Mouse (Mus musculus) lung, embryonic 14.5 days (tissue): Measurements from ENCODE around the gene Msi2. TPM values are rescaled to one million over a fixed set of nuclear protein-coding genes. Genes with fewer than 3 reads are reported as not detected.

Experiments
- ATAC-seq: fragments of 200-750 bp; cut with Nextera tagmentation; 2 replicates; pipeline ENCODE4 v1.8.0; 2017; ENCODE audit warnings: mild to moderate bottlenecking, moderate TSS enrichment, moderate library complexity; ENCODE audit not compliant: insufficient read depth
- DNase-seq: peaks from one replicate; pipeline ENCODE4 v3.0.0-alpha.2; 2015
- H3K27ac ChIP-seq: fragments of 300-500 bp; sonication (generic); 2 replicates; pipeline ENCODE4 v1.5.1; 2014; ENCODE audit warnings: low read depth, mild to moderate bottlenecking, moderate library complexity
- H3K27me3 ChIP-seq: fragments of 300-500 bp; sonication (generic); 2 replicates; pipeline ENCODE4 v1.6.1; 2014; ENCODE audit warnings: low read length, control low read depth; ENCODE audit not compliant: insufficient read depth
- H3K36me3 ChIP-seq: fragments of 300-500 bp; sonication (generic); 2 replicates; pipeline ENCODE4 v1.6.1; 2014; ENCODE audit warnings: control low read depth; ENCODE audit not compliant: insufficient read depth
- H3K4me1 ChIP-seq: fragments of 300-500 bp; sonication (generic); 2 replicates; pipeline ENCODE4 v1.6.1; 2014; ENCODE audit warnings: antibody characterized with exemption, control low read depth; ENCODE audit not compliant: insufficient read depth
- H3K4me2 ChIP-seq: fragments of 300-500 bp; sonication (generic); 2 replicates; pipeline ENCODE4 v1.6.1; 2014; ENCODE audit warnings: mild to moderate bottlenecking
- H3K4me3 ChIP-seq: fragments of 300-500 bp; sonication (generic); 2 replicates; pipeline ENCODE4 v1.5.1; 2014; ENCODE audit warnings: low read depth, low read length
- H3K9ac ChIP-seq: fragments of 300-500 bp; sonication (generic); 2 replicates; pipeline ENCODE4 v1.6.1; 2014
- H3K9me3 ChIP-seq: fragments of 300-500 bp; sonication (generic); 2 replicates; pipeline ENCODE4 v1.6.1; 2016; ENCODE audit warnings: low read depth, low read length, control low read depth
- CTCF ChIP-seq: IDR thresholded peaks from 2 replicates; pipeline ENCODE4 v1.5.1; 2016; ENCODE audit warnings: antibody characterized with exemption, low read depth
- WGBS: fragments of 180-500 bp; shearing (Covaris S2); extraction: QIAGEN DNeasy Blood & Tissue Kit; methylation state at CpG from one replicate; pipeline ENCODE4 v1.1.7; 2014; 5-methylcytosine and 5-hydroxymethylcytosine counted together
- polyA plus RNA-seq: library from polyadenylated mRNA; unstranded; fragments of >200 nt; fragmentation: Nextera tagmentation; extraction: Ambion mirVana; gene quantifications from 2 replicates; pipeline ENCODE4 v1.2.1, GENCODE M21; 2014

Gene Msi2
- polyA plus RNA-seq, 1 experiment from 2014 or later, result 12.7 TPM

GRCm38 (mm10) chr11:88589641-88590040, 128.7 kb downstream of the Msi2 start:
- Histone ChIP-seq H3K36me3 (peaks cover 15% of the 10 kb centered on the region), H3K4me3 (no peak overlapping the region), H3K9ac (no peak overlapping the region), H3K27ac (no peak overlapping the region), H3K4me2 (no peak overlapping the region), H3K9me3 (no peaks in the 10 kb centered on the region), H3K27me3 (no peaks in the 10 kb centered on the region), H3K4me1 (peaks cover 34% of the 10 kb centered on the region)
- 87% methylated on average over 6 of the region's 6 CpGs for WGBS
- ATAC-seq (no peak), DNase-seq (no peak)
- no peak for TF ChIP-seq CTCF

GRCm38 (mm10) chr11:88588688-88589210, 129.6 kb downstream of the Msi2 start:
- no peak for TF ChIP-seq CTCF
- DNase-seq, result no peak
- Histone ChIP-seq H3K27ac (no peak overlapping the region), H3K9me3 (no peaks in the 10 kb centered on the region), H3K36me3 (peaks cover 15% of the 10 kb centered on the region), H3K4me3 (no peak overlapping the region), H3K9ac (no peak overlapping the region), H3K4me2 (no peak overlapping the region), H3K27me3 (no peaks in the 10 kb centered on the region), H3K4me1 (peaks cover 36% of the 10 kb centered on the region)
- ATAC-seq, result no peak
- WGBS, result 88% methylated on average over 9 of the region's 9 CpGs

GRCm38 (mm10) chr11:88587710-88588109, 130.6 kb downstream of the Msi2 start:
- no peak for ATAC-seq
- Histone ChIP-seq H3K4me3 (no peak overlapping the region), H3K9me3 (no peaks in the 10 kb centered on the region), H3K27me3 (no peaks in the 10 kb centered on the region), H3K4me2 (no peak overlapping the region), H3K9ac (no peak overlapping the region), H3K36me3 (peaks cover 15% of the 10 kb centered on the region), H3K27ac (no peak overlapping the region), H3K4me1 (peaks cover 45% of the 10 kb centered on the region)
- WGBS, result 76% methylated on average over 5 of the region's 5 CpGs
- no peak for TF ChIP-seq CTCF
- DNase-seq, result no peak

GRCm38 (mm10) chr11:88585880-88586279, 132.4 kb downstream of the Msi2 start:
- no peak overlapping the region for H3K9ac ChIP-seq
- WGBS, result 51% methylated on average over 2 of the region's 2 CpGs
- H3K4me1 ChIP-seq, result peaks cover 50% of the 10 kb centered on the region
- no peak for TF ChIP-seq CTCF
- H3K36me3 ChIP-seq, result peaks cover 15% of the 10 kb centered on the region
- ATAC-seq, result no peak
- no peak for DNase-seq
- H3K27me3 ChIP-seq, result no peaks in the 10 kb centered on the region
- no peak overlapping the region for H3K27ac ChIP-seq
- H3K4me3 ChIP-seq, result no peak overlapping the region
- H3K9me3 ChIP-seq, result no peaks in the 10 kb centered on the region
- H3K4me2 ChIP-seq, result no peak overlapping the region

GRCm38 (mm10) chr11:88585171-88585632, 133.1 kb downstream of the Msi2 start:
- H3K9me3 ChIP-seq, result no peaks in the 10 kb centered on the region
- WGBS, result 16% methylated on average over 10 of the region's 10 CpGs
- TF ChIP-seq CTCF, result no peak
- no peak overlapping the region for H3K4me2 ChIP-seq
- DNase-seq, result peak; percentile 56
- H3K9ac ChIP-seq, result peak overlapping the region; percentile 18; the same call in 1 of the 2 replicates
- peak overlapping the region; percentile 81; the same call in 1 of the 2 replicates for H3K27ac ChIP-seq
- H3K36me3 ChIP-seq, result peaks cover 15% of the 10 kb centered on the region
- no peak overlapping the region for H3K4me3 ChIP-seq
- ATAC-seq, result no peak
- H3K4me1 ChIP-seq, result peaks cover 46% of the 10 kb centered on the region
- H3K27me3 ChIP-seq, result no peaks in the 10 kb centered on the region

GRCm38 (mm10) chr11:88583866-88584265, 134.4 kb downstream of the Msi2 start:
- DNase-seq, result no peak
- Histone ChIP-seq H3K4me1 (peaks cover 46% of the 10 kb centered on the region), H3K4me3 (no peak overlapping the region), H3K27me3 (no peaks in the 10 kb centered on the region), H3K4me2 (no peak overlapping the region), H3K9me3 (no peaks in the 10 kb centered on the region), H3K9ac (no peak overlapping the region), H3K36me3 (peaks cover 4% of the 10 kb centered on the region; the same call in 1 of the 2 replicates), H3K27ac (peak overlapping the region; percentile 81; the same call in 1 of the 2 replicates)
- ATAC-seq, result no peak
- no peak for TF ChIP-seq CTCF
- 26% methylated on average over 6 of the region's 6 CpGs for WGBS

- Histone ChIP-seq H3K27ac (peak overlapping the region; percentile 81), H3K4me2 (peak overlapping the region; percentile 40), H3K4me3 (no peak overlapping the region), H3K4me1 (peaks cover 46% of the 10 kb centered on the region), H3K9ac (no peak overlapping the region; the same call in 1 of the 2 replicates), H3K27me3 (no peaks in the 10 kb centered on the region), H3K36me3 (no peaks in the 10 kb centered on the region; the same call in 1 of the 2 replicates), H3K9me3 (no peaks in the 10 kb centered on the region)
- no peak for TF ChIP-seq CTCF
- WGBS, result 12% methylated on average over 8 of the region's 8 CpGs
- ATAC-seq (no peak), DNase-seq (no peak)
Measured at GRCm38 (mm10) chr11:88583259-88583833, 135.0 kb downstream of the Msi2 start.
